Mouse (Mus musculus) kidney, embryonic 14.5 days (tissue): ENCODE results near the gene E130308A19Rik. TPM values are rescaled to one million over a fixed set of nuclear protein-coding genes. Genes with fewer than 3 reads are reported as not detected.

Experiments
- ATAC-seq: fragments of 200-750 bp; cut with Nextera tagmentation; 2 replicates; pipeline ENCODE4 v1.8.0; 2017; ENCODE audit warnings: moderate number of reproducible peaks, mild to moderate bottlenecking, moderate TSS enrichment, moderate library complexity; ENCODE audit not compliant: low FRiP score, low TSS enrichment
- H3K27ac ChIP-seq: fragments of 300-500 bp; sonication (generic); 2 replicates; pipeline ENCODE4 v1.5.1; 2014; ENCODE audit warnings: low read depth, mild to moderate bottlenecking, low read length, moderate library complexity, mixed read lengths
- H3K27me3 ChIP-seq: fragments of 300-500 bp; sonication (generic); 2 replicates; pipeline ENCODE4 v1.6.1; 2014; ENCODE audit warnings: mild to moderate bottlenecking, low read length; ENCODE audit not compliant: control insufficient read depth, insufficient read depth
- H3K36me3 ChIP-seq: fragments of 300-500 bp; sonication (generic); 2 replicates; pipeline ENCODE4 v1.6.1; 2014; ENCODE audit warnings: low read length, mixed read lengths; ENCODE audit not compliant: control insufficient read depth, insufficient read depth
- H3K4me1 ChIP-seq: fragments of 300-500 bp; sonication (generic); 2 replicates; pipeline ENCODE4 v1.6.1; 2014; ENCODE audit warnings: low read length, mixed read lengths; ENCODE audit not compliant: control insufficient read depth, insufficient read depth
- H3K4me2 ChIP-seq: fragments of 300-500 bp; sonication (generic); replicated peaks from 2 replicates; pipeline ENCODE4 v1.6.1; 2014; ENCODE audit warnings: low read depth, mild to moderate bottlenecking, low read length
- H3K4me3 ChIP-seq: fragments of 300-500 bp; sonication (generic); 2 replicates; pipeline ENCODE4 v1.5.1; 2014; ENCODE audit warnings: mild to moderate bottlenecking, low read length
- H3K9ac ChIP-seq: fragments of 300-500 bp; sonication (generic); 2 replicates; pipeline ENCODE4 v1.6.1; 2014; ENCODE audit warnings: low read depth, mild to moderate bottlenecking, low read length, moderate library complexity
- H3K9me3 ChIP-seq: fragments of 300-500 bp; sonication (generic); 2 replicates; pipeline ENCODE4 v1.6.1; 2016; ENCODE audit warnings: low read length; ENCODE audit not compliant: control insufficient read depth
- WGBS: fragments of 180-500 bp; shearing (Covaris S2); extraction: QIAGEN DNeasy Blood & Tissue Kit; methylation state at CpG from one replicate; pipeline ENCODE4 v1.1.7; 2014; 5-methylcytosine and 5-hydroxymethylcytosine counted together
- polyA plus RNA-seq: library from polyadenylated mRNA; unstranded; fragments of >200 nt; fragmentation: Nextera tagmentation; extraction: Ambion mirVana; gene quantifications from 2 replicates; pipeline ENCODE4 v1.2.1, GENCODE M21; 2014

The E130308A19Rik gene
- polyA plus RNA-seq, 1 experiment from 2014 or later: 47.3 TPM

- Histone ChIP-seq H3K27me3 (no peaks in the 10 kb centered on the region), H3K9ac (no peak overlapping the region), H3K4me3 (no peak overlapping the region), H3K4me1 (peaks cover 31% of the 10 kb centered on the region), H3K36me3 (peaks cover 9% of the 10 kb centered on the region), H3K27ac (no peak overlapping the region), H3K9me3 (no peaks in the 10 kb centered on the region), H3K4me2 (no peak overlapping the region)
- no peak for ATAC-seq
- 67% methylated on average over 9 of the region's 9 CpGs for WGBS
These were observed 130.5 kb downstream of the E130308A19Rik start for GRCm38 (mm10) chr4:59756332-59757082.

- Histone ChIP-seq H3K4me1 (peaks cover 32% of the 10 kb centered on the region), H3K9ac (no peak overlapping the region), H3K27me3 (no peaks in the 10 kb centered on the region), H3K27ac (peak overlapping the region; percentile 47; the same call in 1 of the 2 replicates), H3K4me2 (no peak overlapping the region), H3K36me3 (peaks cover 3% of the 10 kb centered on the region), H3K9me3 (no peaks in the 10 kb centered on the region), H3K4me3 (no peak overlapping the region)
- ATAC-seq: peak; percentile 63; the same call in 1 of the 2 replicates
- 52% methylated on average over 12 of the region's 12 CpGs for WGBS
These were observed 131.7 kb downstream of the E130308A19Rik start for GRCm38 (mm10) chr4:59757452-59758435.

GRCm38 (mm10) chr4:59760016-59760415 is 134.0 kb downstream of the E130308A19Rik start:
- H3K9ac ChIP-seq: no peak overlapping the region
- no peaks in the 10 kb centered on the region for H3K9me3 ChIP-seq
- no peaks in the 10 kb centered on the region for H3K27me3 ChIP-seq
- no peak overlapping the region for H3K4me3 ChIP-seq
- 74% methylated on average over 4 of the region's 4 CpGs for WGBS
- no peaks in the 10 kb centered on the region for H3K36me3 ChIP-seq
- H3K27ac ChIP-seq: no peak overlapping the region
- ATAC-seq: no peak
- no peak overlapping the region for H3K4me2 ChIP-seq
- peaks cover 31% of the 10 kb centered on the region for H3K4me1 ChIP-seq

- 52% methylated on average over 10 of the region's 10 CpGs for WGBS
- Histone ChIP-seq H3K27me3 (no peaks in the 10 kb centered on the region), H3K4me1 (peaks cover 33% of the 10 kb centered on the region), H3K4me2 (no peak overlapping the region), H3K27ac (no peak overlapping the region), H3K36me3 (no peaks in the 10 kb centered on the region), H3K9me3 (no peaks in the 10 kb centered on the region), H3K9ac (no peak overlapping the region), H3K4me3 (no peak overlapping the region)
- no peak for ATAC-seq
These were observed 134.8 kb downstream of the E130308A19Rik start for GRCm38 (mm10) chr4:59760636-59761364.

GRCm38 (mm10) chr4:59761365-59761729 is 135.3 kb downstream of the E130308A19Rik start:
- 55% methylated on average over 4 of the region's 4 CpGs for WGBS
- Histone ChIP-seq H3K27ac (no peak overlapping the region), H3K27me3 (no peaks in the 10 kb centered on the region), H3K4me2 (no peak overlapping the region), H3K9me3 (no peaks in the 10 kb centered on the region), H3K4me3 (no peak overlapping the region), H3K36me3 (no peaks in the 10 kb centered on the region), H3K9ac (no peak overlapping the region), H3K4me1 (peaks cover 30% of the 10 kb centered on the region)
- no peak for ATAC-seq

GRCm38 (mm10) chr4:59764950-59765349 is 138.9 kb downstream of the E130308A19Rik start:
- H3K27ac ChIP-seq: peak overlapping the region; percentile 77; the same call in 1 of the 2 replicates
- H3K4me3 ChIP-seq: no peak overlapping the region
- H3K36me3 ChIP-seq: no peaks in the 10 kb centered on the region
- no peak for ATAC-seq
- H3K9ac ChIP-seq: no peak overlapping the region
- peak overlapping the region; percentile 22; the same call in 1 of the 2 replicates for H3K4me2 ChIP-seq
- no peaks in the 10 kb centered on the region for H3K27me3 ChIP-seq
- H3K9me3 ChIP-seq: no peaks in the 10 kb centered on the region
- peaks cover 12% of the 10 kb centered on the region; the same call in 1 of the 2 replicates for H3K4me1 ChIP-seq
- WGBS: 74% methylated on average over 7 of the region's 7 CpGs

GRCm38 (mm10) chr4:59765385-59766005 is 139.5 kb downstream of the E130308A19Rik start:
- peak; percentile 69 for ATAC-seq
- peaks cover 10% of the 10 kb centered on the region; the same call in 1 of the 2 replicates for H3K4me1 ChIP-seq
- H3K36me3 ChIP-seq: peaks cover 2% of the 10 kb centered on the region
- no peak overlapping the region for H3K9ac ChIP-seq
- WGBS: 23% methylated on average over 7 of the region's 7 CpGs
- H3K4me2 ChIP-seq: peak overlapping the region; percentile 22; the same call in 1 of the 2 replicates
- no peaks in the 10 kb centered on the region for H3K27me3 ChIP-seq
- H3K9me3 ChIP-seq: no peaks in the 10 kb centered on the region
- peak overlapping the region; percentile 77; the same call in 1 of the 2 replicates for H3K27ac ChIP-seq
- H3K4me3 ChIP-seq: no peak overlapping the region

- ATAC-seq: no peak
- Histone ChIP-seq H3K4me2 (no peak overlapping the region), H3K4me3 (no peak overlapping the region), H3K27me3 (no peaks in the 10 kb centered on the region), H3K4me1 (peaks cover 4% of the 10 kb centered on the region; the same call in 1 of the 2 replicates), H3K36me3 (peaks cover 24% of the 10 kb centered on the region), H3K27ac (no peak overlapping the region), H3K9ac (no peak overlapping the region), H3K9me3 (no peaks in the 10 kb centered on the region)
- WGBS: 88% methylated on average over 2 of the region's 2 CpGs
These were observed 141.7 kb downstream of the E130308A19Rik start for GRCm38 (mm10) chr4:59767717-59768116.
